Mouse (Mus musculus): ENCODE results near the gene Ssbp4.

Gene Ssbp4

DNA sequence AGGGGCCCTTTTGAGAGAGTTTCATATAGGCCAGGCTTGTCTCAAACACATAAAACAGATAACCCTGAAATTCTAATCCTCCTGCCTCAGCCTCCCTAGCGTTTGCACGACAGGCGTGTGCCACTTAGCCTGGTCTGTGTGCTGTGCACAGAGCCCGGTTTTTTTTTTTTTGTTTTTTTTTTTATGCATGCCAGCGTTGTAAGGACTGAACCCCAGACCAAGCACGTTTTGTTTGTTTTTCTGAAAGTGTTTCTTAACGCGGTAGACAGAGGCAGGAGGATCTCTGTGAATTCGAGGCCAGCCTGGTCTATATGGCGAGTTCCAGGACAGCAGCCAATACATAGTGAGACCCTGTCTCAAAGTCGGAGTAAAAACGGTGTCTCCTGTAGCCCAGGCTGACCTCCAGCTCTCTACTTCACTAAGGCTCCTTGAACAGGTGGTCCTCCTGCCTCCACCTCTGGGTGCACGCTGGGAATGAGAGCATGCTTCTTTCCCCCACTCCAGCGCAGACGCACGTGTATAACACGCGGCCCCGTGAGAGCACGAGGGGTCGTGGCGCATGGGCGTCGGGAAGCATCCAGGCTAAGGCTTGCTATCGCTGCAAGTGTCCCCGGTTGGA lies at the start of gene Ssbp4:
Gene Ssbp4 (minus strand): TSS at position 124 of the 619 bp plus-strand sequence.
- DNase-seq = no peak

GRCm38 (mm10) chr8:70657739-70658138 lies 49.1 kb upstream of the Ssbp4 start:
- no peak for DNase-seq

GRCm38 (mm10) chr8:70657214-70657613 lies 48.5 kb upstream of the Ssbp4 start:
- no peak for DNase-seq

- DNase-seq = no peak
These were observed 47.6 kb upstream of the Ssbp4 start for GRCm38 (mm10) chr8:70656193-70656790.

DNA sequence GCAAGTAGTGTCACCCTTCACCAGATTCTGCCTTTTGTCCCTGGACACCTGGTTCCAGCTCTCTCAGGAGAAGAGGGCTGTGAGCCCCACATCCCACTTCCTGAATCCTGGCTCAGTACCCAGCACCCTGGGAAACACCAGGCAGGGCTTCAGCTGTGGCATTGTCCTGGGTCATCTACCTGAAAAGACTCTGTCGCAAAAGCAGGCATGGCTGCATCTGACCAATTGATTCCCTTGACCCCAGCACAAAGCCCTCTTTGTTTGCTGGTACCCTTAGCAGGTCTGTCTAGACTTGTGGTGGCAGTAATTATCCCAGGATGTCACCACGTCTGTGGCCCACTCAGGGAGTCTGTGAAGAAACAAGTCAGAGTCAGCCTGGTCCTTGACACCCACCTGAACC lies 46.8 kb upstream of the Ssbp4 start:
- no peak for DNase-seq

- DNase-seq = no peak
These were observed 45.4 kb upstream of the Ssbp4 start for GRCm38 (mm10) chr8:70654121-70654520.

DNA sequence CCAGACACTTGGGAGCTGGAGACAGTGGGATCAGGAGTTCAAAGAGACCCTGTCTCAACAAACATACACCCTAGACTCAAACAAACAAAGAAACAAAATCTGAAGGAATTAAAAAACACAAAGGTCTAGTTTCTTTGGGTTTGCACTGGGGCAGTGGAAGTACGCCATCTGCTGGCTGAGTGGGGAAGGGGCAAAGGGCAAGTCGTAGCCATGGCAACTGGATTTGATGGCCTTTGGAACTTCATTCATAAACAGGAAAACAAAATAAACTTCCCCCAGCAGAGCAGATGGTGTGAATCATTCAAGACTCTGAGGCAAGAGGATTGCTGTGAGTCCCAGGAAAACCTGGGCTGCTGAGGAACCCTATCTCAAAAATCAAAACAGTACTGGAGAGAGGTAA lies 44.6 kb upstream of the Ssbp4 start:
- no peak for DNase-seq

DNA sequence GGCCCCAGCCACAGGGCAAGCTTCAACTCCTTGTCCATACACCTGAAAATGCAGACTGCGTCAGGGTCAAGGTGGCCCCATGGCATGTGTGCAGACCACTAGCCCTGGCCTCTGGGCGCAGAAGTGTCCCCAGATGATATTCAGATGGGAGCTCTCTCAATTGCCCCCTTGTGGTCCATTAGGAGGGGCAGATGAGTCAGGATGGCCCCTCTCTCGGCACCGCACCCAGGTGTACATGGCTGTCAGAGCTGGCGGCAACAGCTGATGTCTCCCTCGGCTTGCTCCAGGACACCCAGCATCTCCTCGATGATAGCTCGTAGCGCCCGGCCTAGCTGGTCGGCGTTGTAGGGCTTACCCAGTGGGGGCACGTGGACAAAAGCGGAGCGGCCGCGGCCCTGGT lies 41.7 kb upstream of the Ssbp4 start:
- no peak for DNase-seq

DNA sequence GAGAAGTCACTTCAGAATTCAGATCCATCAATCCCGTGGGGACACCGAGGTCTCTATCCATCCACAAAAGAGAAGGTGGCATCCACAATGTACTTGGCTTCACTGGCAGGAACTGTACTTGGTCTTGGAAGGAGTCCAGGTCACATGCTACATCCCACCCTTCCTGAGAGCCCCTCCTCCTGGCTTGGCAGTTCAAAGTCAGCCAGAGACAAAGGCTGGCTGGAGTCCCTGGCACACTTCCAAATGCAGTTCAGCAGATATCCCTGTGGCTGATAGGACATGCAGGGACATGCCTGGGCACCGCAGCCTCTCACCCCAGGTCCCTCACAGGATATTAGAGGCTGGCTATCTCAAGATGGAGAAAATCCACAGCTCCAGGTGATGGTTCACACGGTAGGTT lies 40.7 kb upstream of the Ssbp4 start:
- no peak for DNase-seq

DNA sequence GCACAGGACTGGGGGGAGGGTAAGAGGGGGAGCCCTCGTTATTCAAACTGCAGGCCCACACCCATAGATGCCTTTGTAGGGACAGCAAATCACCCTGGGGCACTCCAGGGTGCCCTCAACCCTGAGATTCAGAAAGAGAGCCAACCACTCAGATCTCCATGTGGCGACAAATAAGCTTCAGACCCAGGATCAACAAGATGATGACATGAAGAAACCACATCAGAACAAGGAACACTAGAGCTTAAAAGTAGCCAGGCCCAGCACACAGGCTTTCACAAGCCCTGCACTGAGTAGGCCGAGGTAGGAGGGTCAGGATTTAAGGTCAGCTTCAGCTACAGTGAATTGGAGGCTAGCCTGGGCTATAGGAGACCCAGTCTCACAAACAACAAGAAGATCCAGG lies 40.2 kb upstream of the Ssbp4 start:
- no peak for DNase-seq

GRCm38 (mm10) chr8:70648164-70648442 lies 39.4 kb upstream of the Ssbp4 start:
- DNase-seq = no peak

- no peak for DNase-seq
These were observed 38.9 kb upstream of the Ssbp4 start for GRCm38 (mm10) chr8:70647343-70648163.

DNA sequence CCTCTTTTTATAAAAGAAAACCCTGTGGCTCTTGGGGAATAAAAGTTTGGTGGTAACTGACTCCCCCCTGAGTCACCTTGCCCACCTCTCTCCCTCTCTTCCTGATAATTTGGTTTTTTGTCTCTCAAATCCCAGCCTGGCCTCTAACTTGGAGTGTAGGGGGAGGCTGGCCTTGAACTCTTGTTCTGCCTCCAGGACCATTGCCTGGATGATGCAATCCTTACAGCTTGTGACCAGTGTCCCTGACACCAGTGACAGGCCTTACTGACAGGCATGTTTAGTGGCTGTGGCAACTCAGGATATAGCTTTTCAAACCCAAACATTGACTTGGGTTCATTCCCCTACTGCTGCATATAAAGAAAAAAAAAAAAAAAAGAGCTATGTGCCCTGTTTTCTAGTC lies 38.1 kb upstream of the Ssbp4 start:
- no peak for DNase-seq

- DNase-seq = no peak
These were observed 37.7 kb upstream of the Ssbp4 start for GRCm38 (mm10) chr8:70646369-70646768.

- DNase-seq = no peak
These were observed 37.0 kb upstream of the Ssbp4 start for GRCm38 (mm10) chr8:70645501-70646224.

GRCm38 (mm10) chr8:70644065-70644464 lies 35.4 kb upstream of the Ssbp4 start:
- no peak for DNase-seq

- no peak for DNase-seq
These were observed 34.3 kb upstream of the Ssbp4 start for GRCm38 (mm10) chr8:70643019-70643418.

DNA sequence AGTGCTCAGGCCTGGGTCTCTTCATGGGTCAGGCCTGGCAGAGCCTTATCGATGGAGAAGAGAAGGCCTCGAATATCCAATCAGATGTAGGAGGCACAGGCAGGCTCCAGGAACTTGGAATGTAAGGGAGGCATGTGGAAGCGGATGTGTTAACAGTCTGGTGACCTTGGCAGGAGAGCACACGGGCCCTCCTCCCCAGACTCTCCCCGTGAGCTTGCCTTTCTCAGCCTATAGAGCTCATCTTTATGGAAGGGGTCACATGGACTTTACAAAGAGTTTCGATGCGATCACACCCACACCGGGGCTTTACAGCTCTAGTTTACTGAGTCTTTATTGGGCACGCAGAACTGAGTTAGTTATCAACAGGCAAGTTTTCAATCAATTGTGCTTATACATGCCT lies 30.1 kb upstream of the Ssbp4 start:
- no peak for DNase-seq

GRCm38 (mm10) chr8:70636838-70637237 lies 28.2 kb upstream of the Ssbp4 start:
- DNase-seq = no peak

- no peak for DNase-seq
These were observed 26.9 kb upstream of the Ssbp4 start for GRCm38 (mm10) chr8:70635527-70635926.

DNA sequence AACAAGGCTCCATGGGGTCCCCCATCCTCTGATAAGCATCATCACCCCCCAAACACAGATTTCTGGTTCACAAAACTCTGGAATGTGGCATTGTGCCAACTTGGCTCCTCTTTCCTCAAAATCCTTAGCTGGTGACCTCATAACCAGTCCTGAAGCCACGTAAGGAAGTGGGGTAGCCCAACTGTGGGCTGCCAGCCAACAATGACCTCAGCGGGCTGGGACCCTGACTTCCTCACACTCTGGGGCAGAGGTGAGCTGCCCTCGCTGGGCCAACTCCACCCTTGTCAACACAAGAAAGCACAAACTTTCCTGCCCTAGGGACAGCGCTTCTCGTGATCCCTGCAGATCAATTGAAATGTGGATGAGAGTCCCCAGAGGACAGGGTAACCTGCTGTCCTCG lies 25.4 kb upstream of the Ssbp4 start:
- no peak for DNase-seq

DNA sequence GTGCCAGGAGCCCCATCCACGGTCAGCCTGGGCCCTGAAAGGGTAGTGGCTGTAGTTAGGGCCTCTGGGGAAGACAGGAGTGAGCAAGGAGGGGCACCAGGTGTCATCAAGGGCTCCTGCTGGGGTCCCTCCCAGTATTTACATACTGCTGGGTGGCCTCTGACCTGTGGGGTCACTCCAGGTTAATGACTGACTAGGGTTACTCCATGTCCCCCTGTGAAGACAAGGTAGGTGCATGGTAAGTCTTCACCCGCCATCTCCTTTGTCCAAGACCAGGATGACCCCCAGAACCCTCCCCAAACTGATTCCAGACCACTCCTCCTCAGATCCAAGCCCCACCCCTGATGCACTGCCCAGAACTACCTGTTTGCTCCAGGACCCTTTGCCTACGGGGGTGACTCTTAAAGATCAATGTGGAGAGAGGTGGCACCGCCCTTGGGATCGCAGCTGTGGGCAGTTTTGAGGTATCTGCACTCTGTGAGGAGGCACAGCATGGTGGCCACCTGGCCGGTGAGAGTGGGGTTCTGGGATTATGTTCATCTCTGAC lies 23.7 kb upstream of the Ssbp4 start, which contains the start of gene Gdf15:
Gene Gdf15 (minus strand): TSS at position 111 of the 547 bp plus-strand sequence.
- DNase-seq = no peak

GRCm38 (mm10) chr8:70631436-70631835 lies 22.8 kb upstream of the Ssbp4 start:
- no peak for DNase-seq
